Mouse (Mus musculus) olfactory bulb, adult 2 months (tissue): Measurements from ENCODE around the gene Plpp4.

Source experiments
- CTCF ChIP-seq: fragments of 200-500 bp; IDR thresholded peaks from 2 replicates; pipeline ENCODE4 v1.5.1; 2012; ENCODE audit warnings: low read depth, mild to moderate bottlenecking, low read length, moderate library complexity; ENCODE audit not compliant: insufficient read depth
- POLR2A ChIP-seq: fragments of 200-500 bp; IDR thresholded peaks from 2 replicates; pipeline ENCODE4 v1.6.1; 2012; ENCODE audit warnings: mild to moderate bottlenecking, low read depth, low read length, moderate library complexity; ENCODE audit not compliant: insufficient read depth

DNA sequence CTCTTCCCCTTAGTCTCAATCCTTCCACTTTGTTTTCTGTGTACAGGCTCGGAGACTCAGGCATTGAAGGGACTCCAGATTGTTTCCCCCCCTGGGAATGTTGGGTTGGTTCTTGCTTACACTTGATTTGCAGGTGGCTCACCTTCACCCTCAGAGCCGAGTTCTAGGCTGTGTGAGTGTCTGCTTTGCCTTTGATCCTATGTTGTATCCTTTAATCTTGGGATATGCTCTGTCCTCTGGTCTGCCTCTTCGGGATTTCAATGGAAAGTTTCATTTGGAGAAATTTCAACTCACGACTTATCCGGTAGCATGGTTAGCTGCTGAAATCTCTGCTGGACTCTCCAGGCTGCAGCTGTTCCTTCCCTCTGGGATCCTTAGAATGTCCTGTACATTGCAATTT, 17.9 kb downstream of the Plpp4 start:
- TF ChIP-seq CTCF (no peak), POLR2A (no peak)
